9 mouse cellular contexts compared by ENCODE assay signal in the genomic region with DNA sequence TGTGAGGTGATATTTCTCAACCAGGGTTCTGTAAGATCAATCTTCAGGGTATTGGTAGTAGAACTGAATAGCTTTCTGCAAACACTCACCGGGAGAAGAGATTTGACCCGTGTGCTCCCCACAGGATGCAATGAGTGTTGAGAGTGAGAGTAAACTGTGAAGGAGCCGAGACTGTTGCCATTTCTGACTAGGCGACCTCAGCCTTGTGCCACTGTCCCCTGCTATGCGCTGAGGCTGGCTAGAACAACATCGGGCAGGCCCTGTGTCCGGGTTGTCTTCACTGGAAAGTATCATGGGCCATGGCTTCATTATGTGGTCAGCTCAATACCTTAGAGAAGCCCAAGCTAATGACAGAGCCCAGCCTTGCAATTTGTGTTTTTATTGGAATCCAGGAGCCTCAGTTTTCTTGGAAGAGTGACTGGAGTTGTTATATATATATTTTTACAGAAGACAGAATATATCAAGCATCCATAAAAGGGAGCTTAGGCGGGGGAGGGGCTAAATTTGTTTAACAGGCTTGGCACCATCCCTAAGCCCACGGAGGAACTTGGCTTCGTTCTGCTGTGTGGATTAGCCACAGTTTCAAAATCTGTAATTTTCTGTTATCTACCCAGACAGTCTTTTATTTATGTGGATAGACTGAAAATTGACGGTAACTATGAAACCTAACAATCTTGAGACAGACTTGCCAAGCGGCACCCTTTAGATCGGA. TPM values are rescaled to one million over a fixed set of nuclear protein-coding genes. Genes with fewer than 3 reads are reported as not detected.
DNase-seq lines count a peak whose midpoint lies in the region; ATAC-seq and TF ChIP-seq lines count a peak whose summit lies in the region.
"Had no signal": no experiment of that assay in that cellular context is flagged by ENCODE, and none has a peak within 500 bp of the region (broad histone marks: within the 10 kb centered on the region; RNA-seq: fewer than 3 reads in every experiment).

No protein-coding gene starts in this region.

- no peak for TF ChIP-seq CTCF in midbrain, postnatal 0 days (IDR thresholded peaks at IDR 0.05)
- no peak for TF ChIP-seq CTCF in small intestine, adult 2 months (IDR thresholded peaks at IDR 0.05; ENCODE audit: extremely low read depth, insufficient read length, insufficient replicate concordance, low read depth, low read length)

- no peak overlapping the region for H3K4me3 ChIP-seq in heart, embryonic 15.5 days
- no peak overlapping the region for H3K4me3 ChIP-seq in midbrain, postnatal 0 days (ENCODE audit: low read depth, low read length)
- no peak overlapping the region for H3K4me3 ChIP-seq in midbrain, embryonic 10.5 days
- no peak overlapping the region for H3K4me3 ChIP-seq in small intestine, adult 2 months (ENCODE audit: low read depth, low read length)

- no peaks in the 10 kb centered on the region for H3K36me3 ChIP-seq in heart, embryonic 15.5 days
- H3K36me3 ChIP-seq in midbrain, postnatal 0 days (ENCODE audit: insufficient read depth, low read length): no peaks in the 10 kb centered on the region
- no peaks in the 10 kb centered on the region for H3K36me3 ChIP-seq in midbrain, embryonic 10.5 days
- no peaks in the 10 kb centered on the region for H3K36me3 ChIP-seq in small intestine, adult 2 months (ENCODE audit: control insufficient read depth, insufficient read depth, low read length)

- ATAC-seq in heart, embryonic 15.5 days (replicated peaks; ENCODE audit: insufficient number of reproducible peaks, insufficient read depth, low FRiP score, low read depth): no peak
- ATAC-seq in midbrain, postnatal 0 days (ENCODE audit: low FRiP score): no peak
- peak; percentile 26 for ATAC-seq in granulocyte monocyte progenitor cell, adult 5-6 weeks (replicated peaks; ENCODE audit: poor library complexity, severe bottlenecking)

- DNase-seq in heart, postnatal 10 days: no peak
- DNase-seq in midbrain, postnatal 0 days (ENCODE audit: low spot score): peak; percentile 26
- DNase-seq in midbrain, embryonic 10.5 days (ENCODE audit: low spot score): no peak
- DNase-seq in frontal cortex, postnatal 10 days (ENCODE audit: low spot score in 2 of 2): no peak
- no peak for DNase-seq in embryo, embryonic 10.5 days (ENCODE audit: low spot score)
- DNase-seq: kidney, adult 8-10 months had no signal

- TF ChIP-seq POLR2A in small intestine, adult 2 months (IDR thresholded peaks at IDR 0.05; ENCODE audit: low read depth, low read length): no peak

- intact Hi-C loops in heart, postnatal 10 days (cut with DNase I): no loop called here

- H3K27ac ChIP-seq in heart, embryonic 15.5 days: no peak overlapping the region
- H3K27ac ChIP-seq in midbrain, postnatal 0 days (ENCODE audit: low read depth, low read length): no peak overlapping the region; the same call in 1 of the 2 replicates
- H3K27ac ChIP-seq in midbrain, embryonic 10.5 days (replicated peaks): no peak overlapping the region
- H3K27ac ChIP-seq in small intestine, adult 2 months (ENCODE audit: insufficient read depth, low read depth, low read length): peak overlapping the region; percentile 20

- H3K4me2 ChIP-seq in heart, embryonic 15.5 days: peak overlapping the region; percentile 11
- H3K4me2 ChIP-seq in midbrain, postnatal 0 days (ENCODE audit: low read depth, low read length, poor library complexity, severe bottlenecking): no peak overlapping the region

- no peak overlapping the region for H3K9ac ChIP-seq in heart, embryonic 15.5 days
- H3K9ac ChIP-seq in midbrain, postnatal 0 days (replicated peaks; ENCODE audit: low read length, poor library complexity, severe bottlenecking): no peak overlapping the region

- 32% methylated on average over 13 of the region's 13 CpGs for WGBS in heart, embryonic 15.5 days
- 45% methylated on average over 13 of the region's 13 CpGs for WGBS in midbrain, postnatal 0 days
- 55% methylated on average over 13 of the region's 13 CpGs for WGBS in midbrain, embryonic 10.5 days
- 61% methylated on average over 13 of the region's 13 CpGs for whole genome bisulfite sequencing in small intestine, adult 2 months

- H3K9me3 ChIP-seq in heart, embryonic 15.5 days (replicated peaks): no peaks in the 10 kb centered on the region
- peaks cover 4% of the 10 kb centered on the region; the same call in 1 of the 2 replicates for H3K9me3 ChIP-seq in midbrain, postnatal 0 days (ENCODE audit: low read length)
- no peaks in the 10 kb centered on the region for H3K9me3 ChIP-seq in midbrain, embryonic 10.5 days (replicated peaks)

- no peaks in the 10 kb centered on the region for H3K27me3 ChIP-seq in heart, embryonic 15.5 days
- no peaks in the 10 kb centered on the region for H3K27me3 ChIP-seq in midbrain, postnatal 0 days (ENCODE audit: insufficient read depth, low read length)
- H3K27me3 ChIP-seq in midbrain, embryonic 10.5 days (ENCODE audit: low read depth, poor library complexity, severe bottlenecking): no peaks in the 10 kb centered on the region; the same call in 1 of the 2 replicates
- no peaks in the 10 kb centered on the region for H3K27me3 ChIP-seq in small intestine, adult 2 months (ENCODE audit: control insufficient read depth, insufficient read depth, low read length)

- H3K4me1 ChIP-seq in heart, embryonic 15.5 days (replicated peaks): peaks cover 17% of the 10 kb centered on the region
- no peaks in the 10 kb centered on the region for H3K4me1 ChIP-seq in midbrain, postnatal 0 days (ENCODE audit: insufficient read depth, low read length)
- H3K4me1 ChIP-seq in midbrain, embryonic 10.5 days: peaks cover 12% of the 10 kb centered on the region
- H3K4me1 ChIP-seq in small intestine, adult 2 months (ENCODE audit: control insufficient read depth, insufficient read depth, insufficient read length, low read length): peaks cover 10% of the 10 kb centered on the region

RNA-seq across cellular contexts. Expression of gene Bmp2k, which starts 18.0 kb away (rescaled TPM):
- polyA plus RNA-seq in heart, embryonic 15.5 days (2015; fragmentation: Nextera tagmentation; extraction: Ambion mirVana): 7.1 and 8.1 TPM in 2 replicates
- total RNA-seq in heart, postnatal 10 days (2021): 10 to 100 TPM; 16.2 to 16.6 TPM
- total RNA-seq in midbrain, postnatal 0 days (2014; rRNA removed): 19.4 and 20.8 TPM in 2 replicates
- polyA plus RNA-seq in midbrain, postnatal 0 days (2015; fragmentation: Nextera tagmentation; extraction: Ambion mirVana): 8.5 and 9.5 TPM in 2 replicates
- polyA plus RNA-seq in midbrain, embryonic 10.5 days (2016; fragmentation: Nextera tagmentation; extraction: Ambion mirVana): 8.9 and 9.2 TPM in 2 replicates
- 23.5 and 25.2 TPM in 2 replicates for total RNA-seq in granulocyte monocyte progenitor cell, adult 5-6 weeks (2014; fragmentation: Nextera tagmentation)
- total RNA-seq in granulocyte monocyte progenitor cell, adult 5-6 weeks (2017): 16.2 and 18.1 TPM in 2 replicates
- polyA plus RNA-seq in small intestine, adult 2 months (2012; rRNA removed): 5.9 and 13.0 TPM in 2 replicates
